19 mouse cellular contexts compared by ENCODE assay signal in genomic region chr1:62719770-62720169, GRCm38 (mm10). TPM values are rescaled to one million over a fixed set of nuclear protein-coding genes. Genes with fewer than 3 reads are reported as not detected.
A peak's percentile ranks its signal among the peaks of the same experiment; 100 is the strongest.
DNase-seq lines count a peak whose midpoint lies in the region; ATAC-seq and TF ChIP-seq lines count a peak whose summit lies in the region.
"Had no signal": no experiment of that assay in that cellular context is flagged by ENCODE, and none has a peak within 500 bp of the region (broad histone marks: within the 10 kb centered on the region; RNA-seq: fewer than 3 reads in every experiment).

No protein-coding gene starts in this region.

- TF ChIP-seq POLR2A in kidney, adult 2 months (IDR thresholded peaks at IDR 0.05; ENCODE audit: low read depth, low read length), result no peak

- no peak overlapping the region for H3K9ac ChIP-seq in forebrain, embryonic 11.5 days (ENCODE audit: low read length)
- no peak overlapping the region for H3K9ac ChIP-seq in kidney, embryonic 15.5 days
- H3K9ac ChIP-seq: limb, embryonic 15.5 days; neural tube, embryonic 12.5 days had no signal

- no peak overlapping the region for H3K4me3 ChIP-seq in forebrain, embryonic 10.5 days
- no peak overlapping the region for H3K4me3 ChIP-seq in forebrain, embryonic 11.5 days (ENCODE audit: low read depth, low read length)
- H3K4me3 ChIP-seq in kidney, adult 2 months (ENCODE audit: insufficient read depth, low read depth, low read length), result no peak overlapping the region
- no peak overlapping the region for H3K4me3 ChIP-seq in kidney, embryonic 15.5 days (replicated peaks)
- no peak overlapping the region for H3K4me3 ChIP-seq in limb, embryonic 10.5 days
- H3K4me3 ChIP-seq: erythroblast, embryonic 14.5 days; limb, embryonic 15.5 days; midbrain, embryonic 10.5 days; neural tube, embryonic 12.5 days had no signal

- no peak for TF ChIP-seq CTCF in kidney, adult 2 months (conservative IDR thresholded peaks at IDR 0.05; ENCODE audit: insufficient read depth, insufficient read length, low read depth, low read length)

- ATAC-seq in forebrain, embryonic 11.5 days (replicated peaks; ENCODE audit: low FRiP score), result no peak
- ATAC-seq in kidney, embryonic 15.5 days (replicated peaks; ENCODE audit: low FRiP score), result no peak
- ATAC-seq: forebrain, embryonic 16.5 days; hindbrain, postnatal 0 days had no signal

- H3K9me3 ChIP-seq in forebrain, embryonic 10.5 days, result no peaks in the 10 kb centered on the region
- H3K9me3 ChIP-seq in forebrain, embryonic 11.5 days (ENCODE audit: control insufficient read depth, low read length), result no peaks in the 10 kb centered on the region
- H3K9me3 ChIP-seq in kidney, embryonic 15.5 days (replicated peaks), result no peaks in the 10 kb centered on the region
- H3K9me3 ChIP-seq in limb, embryonic 10.5 days (replicated peaks), result no peaks in the 10 kb centered on the region
- H3K9me3 ChIP-seq: limb, embryonic 15.5 days; neural tube, embryonic 12.5 days had no signal

- H3K4me2 ChIP-seq in forebrain, embryonic 11.5 days (ENCODE audit: low read depth, low read length, severe bottlenecking), result no peak overlapping the region
- no peak overlapping the region for H3K4me2 ChIP-seq in kidney, embryonic 15.5 days
- H3K4me2 ChIP-seq: limb, embryonic 15.5 days; neural tube, embryonic 12.5 days had no signal

- 93% methylated on average over 6 of the region's 6 CpGs for WGBS in forebrain, embryonic 10.5 days
- WGBS in forebrain, embryonic 11.5 days, result 90% methylated on average over 6 of the region's 6 CpGs
- WGBS in kidney, adult 2 months, result 72% methylated on average over 6 of the region's 6 CpGs
- 86% methylated on average over 6 of the region's 6 CpGs for WGBS in kidney, embryonic 15.5 days
- WGBS in limb, embryonic 10.5 days, result 76% methylated on average over 6 of the region's 6 CpGs

- H3K27ac ChIP-seq in forebrain, embryonic 10.5 days, result peak overlapping the region; percentile 30; the same call in 1 of the 2 replicates
- no peak overlapping the region for H3K27ac ChIP-seq in forebrain, embryonic 11.5 days (ENCODE audit: low read depth, low read length)
- peak overlapping the region; percentile 53; the same call in 1 of the 2 replicates for H3K27ac ChIP-seq in kidney, adult 2 months (ENCODE audit: insufficient read depth, low read depth, low read length)
- H3K27ac ChIP-seq in kidney, embryonic 15.5 days, result no peak overlapping the region
- H3K27ac ChIP-seq in limb, embryonic 10.5 days, result peak overlapping the region; percentile 25; the same call in 1 of the 2 replicates
- H3K27ac ChIP-seq: hindbrain, postnatal 0 days; limb, embryonic 15.5 days; midbrain, embryonic 10.5 days; neural tube, embryonic 12.5 days had no signal

- peaks cover 54% of the 10 kb centered on the region for H3K4me1 ChIP-seq in forebrain, embryonic 10.5 days
- H3K4me1 ChIP-seq in forebrain, embryonic 11.5 days (replicated peaks; ENCODE audit: control insufficient read depth, insufficient read depth, low read length), result peaks cover 13% of the 10 kb centered on the region
- H3K4me1 ChIP-seq in kidney, adult 2 months (ENCODE audit: control insufficient read depth, insufficient read depth, low read length), result peaks cover 8% of the 10 kb centered on the region; the same call in 1 of the 2 replicates
- peaks cover 46% of the 10 kb centered on the region for H3K4me1 ChIP-seq in kidney, embryonic 15.5 days
- H3K4me1 ChIP-seq in limb, embryonic 10.5 days, result peaks cover 70% of the 10 kb centered on the region

- DNase-seq in forebrain, embryonic 10.5 days (ENCODE audit: extremely low spot score, low spot score), result no peak
- DNase-seq in forebrain, embryonic 11.5 days (ENCODE audit: low spot score), result no peak
- DNase-seq in kidney, adult 2 months, result no peak
- peak; percentile 9 for DNase-seq in CD4-positive, CD25-positive, alpha-beta regulatory T cell, adult 2 months (ENCODE audit: low read depth, low spot score)
- no peak for DNase-seq in limb, embryonic 10.5 days (ENCODE audit: low spot score)
- DNase-seq in layer of hippocampus, adult 18-20 months (ENCODE audit: low spot score in 2 of 2), result no peak
- DNase-seq in T-cell, adult 2 months (ENCODE audit: low spot score), result no peak
- DNase-seq: cerebellum, postnatal 14 days; lung, adult 18-20 months; lung, postnatal 36 days; thymus, postnatal 14 days had no signal

- peaks cover 8% of the 10 kb centered on the region; the same call in 1 of the 2 replicates for H3K36me3 ChIP-seq in forebrain, embryonic 10.5 days (replicated peaks)
- no peaks in the 10 kb centered on the region for H3K36me3 ChIP-seq in forebrain, embryonic 11.5 days (ENCODE audit: control insufficient read depth, insufficient read depth, low read length)
- no peaks in the 10 kb centered on the region for H3K36me3 ChIP-seq in kidney, adult 2 months (ENCODE audit: control insufficient read depth, insufficient read depth, low read length)
- H3K36me3 ChIP-seq in kidney, embryonic 15.5 days, result peaks cover 5% of the 10 kb centered on the region; the same call in 1 of the 2 replicates
- peaks cover 67% of the 10 kb centered on the region for H3K36me3 ChIP-seq in limb, embryonic 10.5 days

- peaks cover 49% of the 10 kb centered on the region for H3K27me3 ChIP-seq in forebrain, embryonic 10.5 days (ENCODE audit: poor library complexity, severe bottlenecking)
- H3K27me3 ChIP-seq in forebrain, embryonic 11.5 days (ENCODE audit: control insufficient read depth, insufficient read depth, low read length), result no peaks in the 10 kb centered on the region; the same call in 1 of the 2 replicates
- no peaks in the 10 kb centered on the region for H3K27me3 ChIP-seq in kidney, adult 2 months (replicated peaks; ENCODE audit: control insufficient read depth, insufficient read depth, low read length)
- H3K27me3 ChIP-seq in kidney, embryonic 15.5 days, result peaks cover 35% of the 10 kb centered on the region
- no peaks in the 10 kb centered on the region for H3K27me3 ChIP-seq in limb, embryonic 10.5 days (ENCODE audit: low read depth, poor library complexity, severe bottlenecking)
- H3K27me3 ChIP-seq: limb, embryonic 15.5 days; Patski had no signal

RNA-seq across cellular contexts. Expression of gene Nrp2, which starts 16.7 kb away (rescaled TPM):
- polyA plus RNA-seq in forebrain, embryonic 10.5 days (2016; fragmentation: Nextera tagmentation; extraction: Ambion mirVana), result 9.6 and 10.5 TPM in 2 replicates
- polyA plus RNA-seq in forebrain, embryonic 11.5 days (2014; fragmentation: Nextera tagmentation; extraction: Ambion mirVana), result 20.7 and 21.1 TPM in 2 replicates
- 16.2 and 17.1 TPM in 2 replicates for polyA plus RNA-seq in kidney, adult 2 months (2012; rRNA removed)
- polyA plus RNA-seq in kidney, embryonic 15.5 days (2015; fragmentation: Nextera tagmentation; extraction: Ambion mirVana), result 11.7 and 12.2 TPM in 2 replicates
- polyA plus RNA-seq in limb, embryonic 10.5 days (2016; fragmentation: Nextera tagmentation; extraction: Ambion mirVana), result 31.7 and 54.7 TPM in 2 replicates
- 10 to 100 TPM; 54.1 to 56.3 TPM for total RNA-seq in layer of hippocampus, adult 18-20 months (2021)

Comparison
In these comparisons a context has a peak if more than half of its experiments do, and no peak if none do; other contexts are left out.
1. H3K27ac ChIP-seq: peak in forebrain, embryonic 10.5 days (single experiment), kidney, adult 2 months (single experiment) and limb, embryonic 10.5 days (single experiment); none in forebrain, embryonic 11.5 days (single experiment) and kidney, embryonic 15.5 days (single experiment).